Mouse (Mus musculus): ENCODE measurements around the gene Itgb8. TPM values are rescaled to one million over a fixed set of nuclear protein-coding genes. Genes with fewer than 3 reads are reported as not detected.

Itgb8 gene
- polyA plus RNA-seq, 1 experiment from 2014 or later, result 28.9 TPM

DNA sequence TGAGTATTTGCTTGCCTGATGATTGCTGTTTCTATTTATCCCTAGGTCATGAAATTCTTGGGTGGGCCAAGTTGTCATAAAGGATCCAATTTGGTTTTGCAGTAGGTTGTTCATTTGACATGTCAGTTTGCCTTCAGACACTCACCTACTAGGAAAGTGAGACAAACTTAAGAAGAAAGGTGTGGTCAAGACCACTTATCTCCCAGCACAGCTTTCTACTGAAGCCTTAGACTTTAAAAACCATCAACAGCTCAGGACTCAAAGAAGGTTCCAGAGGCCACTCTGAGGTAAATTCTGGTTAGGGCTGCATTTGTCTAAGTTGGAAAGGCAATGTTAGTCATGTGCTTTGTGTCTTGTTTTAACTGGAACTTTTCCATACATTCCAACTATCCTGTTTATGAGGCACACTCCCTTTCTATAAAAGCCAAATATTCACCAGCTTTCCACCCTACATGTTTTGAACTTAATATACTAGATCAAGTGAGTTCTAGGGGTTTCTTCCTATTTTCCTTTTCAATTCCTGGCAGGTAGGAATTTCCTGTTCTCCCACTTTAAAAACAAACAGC lies 20.8 kb downstream of the Itgb8 start:
- Histone ChIP-seq H3K27me3 (ENCODE audit: control insufficient read depth, insufficient read depth, low read length) (no peaks in the 10 kb centered on the region), H3K36me3 (ENCODE audit: control insufficient read depth, insufficient read depth, low read length) (no peaks in the 10 kb centered on the region), H3K9me3 (ENCODE audit: control insufficient read depth, low read length) (no peaks in the 10 kb centered on the region), H3K4me1 (ENCODE audit: control insufficient read depth, insufficient read depth, low read length) (no peaks in the 10 kb centered on the region), H3K27ac (ENCODE audit: low read depth, low read length) (no peak overlapping the region), H3K4me2 (ENCODE audit: low read depth) (no peak overlapping the region), H3K9ac (ENCODE audit: low read length) (no peak overlapping the region), H3K4me3 (ENCODE audit: low read depth, low read length) (no peak overlapping the region)
- ATAC-seq (ENCODE audit: insufficient read depth, low FRiP score, low TSS enrichment) (no peak), DNase-seq (ENCODE audit: low spot score) (no peak)

GRCm38 (mm10) chr12:119215225-119215624 lies 23.4 kb downstream of the Itgb8 start:
- no peak overlapping the region for H3K27ac ChIP-seq (ENCODE audit: low read depth, low read length)
- no peaks in the 10 kb centered on the region for H3K9me3 ChIP-seq (ENCODE audit: control insufficient read depth, low read length)
- no peak overlapping the region for H3K4me3 ChIP-seq (ENCODE audit: low read depth, low read length)
- no peaks in the 10 kb centered on the region for H3K27me3 ChIP-seq (ENCODE audit: control insufficient read depth, insufficient read depth, low read length)
- 94% methylated on average over 3 of the region's 3 CpGs for WGBS
- H3K4me2 ChIP-seq (ENCODE audit: low read depth), result no peak overlapping the region
- DNase-seq (ENCODE audit: low spot score) (no peak), ATAC-seq (ENCODE audit: insufficient read depth, low FRiP score, low TSS enrichment) (no peak)
- no peak overlapping the region for H3K9ac ChIP-seq (ENCODE audit: low read length)
- H3K4me1 ChIP-seq (ENCODE audit: control insufficient read depth, insufficient read depth, low read length), result no peaks in the 10 kb centered on the region
- no peaks in the 10 kb centered on the region for H3K36me3 ChIP-seq (ENCODE audit: control insufficient read depth, insufficient read depth, low read length)

GRCm38 (mm10) chr12:119211533-119211932 lies 27.1 kb downstream of the Itgb8 start:
- H3K36me3 ChIP-seq (ENCODE audit: control insufficient read depth, insufficient read depth, low read length), result no peaks in the 10 kb centered on the region
- H3K9me3 ChIP-seq (ENCODE audit: control insufficient read depth, low read length), result no peaks in the 10 kb centered on the region
- no peak overlapping the region for H3K9ac ChIP-seq (ENCODE audit: low read length)
- H3K27ac ChIP-seq (ENCODE audit: low read depth, low read length), result no peak overlapping the region
- no peak overlapping the region for H3K4me2 ChIP-seq (ENCODE audit: low read depth)
- H3K4me3 ChIP-seq (ENCODE audit: low read depth, low read length), result no peak overlapping the region
- ATAC-seq (ENCODE audit: insufficient read depth, low FRiP score, low TSS enrichment), result no peak
- 73% methylated on average over 2 of the region's 2 CpGs for WGBS
- H3K27me3 ChIP-seq (ENCODE audit: control insufficient read depth, insufficient read depth, low read length), result no peaks in the 10 kb centered on the region
- no peak for DNase-seq (ENCODE audit: low spot score)
- no peaks in the 10 kb centered on the region for H3K4me1 ChIP-seq (ENCODE audit: control insufficient read depth, insufficient read depth, low read length)

DNA sequence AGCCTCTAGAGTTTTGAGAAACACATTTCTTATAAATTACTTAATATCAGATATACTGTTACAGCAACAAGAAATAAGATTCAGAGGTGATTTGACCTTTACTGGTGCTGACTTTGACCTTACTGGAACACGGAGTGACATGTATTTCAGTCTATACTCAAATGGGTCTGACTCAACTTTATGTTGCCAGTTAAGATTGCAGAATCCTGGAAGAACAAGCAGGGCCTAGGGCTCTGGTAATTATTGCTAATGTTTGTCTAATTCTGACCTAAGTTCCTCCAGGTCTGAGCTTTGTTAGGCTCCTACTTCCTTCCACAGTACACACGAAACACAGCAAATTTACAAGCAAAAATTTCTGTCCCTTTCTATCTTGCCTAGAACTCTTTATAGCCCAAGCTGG lies 28.0 kb downstream of the Itgb8 start:
- Histone ChIP-seq H3K4me2 (ENCODE audit: low read depth) (no peak overlapping the region), H3K27me3 (ENCODE audit: control insufficient read depth, insufficient read depth, low read length) (no peaks in the 10 kb centered on the region), H3K36me3 (ENCODE audit: control insufficient read depth, insufficient read depth, low read length) (no peaks in the 10 kb centered on the region), H3K4me3 (ENCODE audit: low read depth, low read length) (no peak overlapping the region), H3K27ac (ENCODE audit: low read depth, low read length) (no peak overlapping the region), H3K4me1 (ENCODE audit: control insufficient read depth, insufficient read depth, low read length) (no peaks in the 10 kb centered on the region), H3K9me3 (ENCODE audit: control insufficient read depth, low read length) (no peaks in the 10 kb centered on the region), H3K9ac (ENCODE audit: low read length) (no peak overlapping the region)
- DNase-seq (ENCODE audit: low spot score) (no peak), ATAC-seq (ENCODE audit: insufficient read depth, low FRiP score, low TSS enrichment) (no peak)
- 86% methylated on average over 2 of the region's 2 CpGs for WGBS

- DNase-seq (ENCODE audit: low spot score), result no peak
- WGBS, result 97% methylated on average over 1 of the region's 1 CpGs
These were observed 28.6 kb downstream of the Itgb8 start for GRCm38 (mm10) chr12:119210073-119210425.

GRCm38 (mm10) chr12:119209384-119210072 lies 29.1 kb downstream of the Itgb8 start:
- Histone ChIP-seq H3K9ac (ENCODE audit: low read length) (no peak overlapping the region), H3K4me3 (ENCODE audit: low read depth, low read length) (no peak overlapping the region), H3K9me3 (ENCODE audit: control insufficient read depth, low read length) (no peaks in the 10 kb centered on the region), H3K27me3 (ENCODE audit: control insufficient read depth, insufficient read depth, low read length) (no peaks in the 10 kb centered on the region), H3K27ac (ENCODE audit: low read depth, low read length) (no peak overlapping the region), H3K36me3 (ENCODE audit: control insufficient read depth, insufficient read depth, low read length) (no peaks in the 10 kb centered on the region), H3K4me2 (ENCODE audit: low read depth) (no peak overlapping the region), H3K4me1 (ENCODE audit: control insufficient read depth, insufficient read depth, low read length) (no peaks in the 10 kb centered on the region)
- ATAC-seq (ENCODE audit: insufficient read depth, low FRiP score, low TSS enrichment) (no peak), DNase-seq (ENCODE audit: low spot score) (no peak)
- WGBS, result 97% methylated on average over 2 of the region's 2 CpGs

More at GRCm38 (mm10) chr12:119210073-119210425, 28.6 kb downstream of the Itgb8 start:
- Histone ChIP-seq H3K27me3 (ENCODE audit: control insufficient read depth, insufficient read depth, low read length) (no peaks in the 10 kb centered on the region), H3K9me3 (ENCODE audit: control insufficient read depth, low read length) (no peaks in the 10 kb centered on the region), H3K36me3 (ENCODE audit: control insufficient read depth, insufficient read depth, low read length) (no peaks in the 10 kb centered on the region), H3K27ac (ENCODE audit: low read depth, low read length) (no peak overlapping the region), H3K4me2 (ENCODE audit: low read depth) (no peak overlapping the region), H3K4me3 (ENCODE audit: low read depth, low read length) (no peak overlapping the region), H3K9ac (ENCODE audit: low read length) (no peak overlapping the region), H3K4me1 (ENCODE audit: control insufficient read depth, insufficient read depth, low read length) (no peaks in the 10 kb centered on the region)
- ATAC-seq (ENCODE audit: insufficient read depth, low FRiP score, low TSS enrichment), result no peak

DNA sequence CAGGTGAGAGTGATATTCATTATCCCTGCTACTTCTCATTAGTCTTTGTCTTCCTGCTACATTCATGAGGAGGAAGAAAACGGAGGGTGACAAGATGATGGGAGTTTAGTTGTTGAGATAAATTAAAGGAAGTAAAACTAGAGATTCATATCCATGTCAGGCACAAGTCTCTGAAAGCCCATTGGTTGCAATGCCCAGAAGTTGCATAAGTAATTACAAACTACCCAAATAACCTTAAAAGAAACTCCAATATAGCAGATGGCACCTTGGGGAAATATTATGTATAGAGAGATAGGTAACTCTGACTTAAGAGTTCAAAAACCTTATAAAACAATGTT lies 31.2 kb downstream of the Itgb8 start:
- Histone ChIP-seq H3K4me1 (ENCODE audit: control insufficient read depth, insufficient read depth, low read length) (no peaks in the 10 kb centered on the region), H3K27ac (ENCODE audit: low read depth, low read length) (no peak overlapping the region), H3K36me3 (ENCODE audit: control insufficient read depth, insufficient read depth, low read length) (no peaks in the 10 kb centered on the region), H3K4me2 (ENCODE audit: low read depth) (no peak overlapping the region), H3K9me3 (ENCODE audit: control insufficient read depth, low read length) (no peaks in the 10 kb centered on the region), H3K27me3 (ENCODE audit: control insufficient read depth, insufficient read depth, low read length) (no peaks in the 10 kb centered on the region), H3K4me3 (ENCODE audit: low read depth, low read length) (no peak overlapping the region), H3K9ac (ENCODE audit: low read length) (no peak overlapping the region)
- DNase-seq (ENCODE audit: low spot score), result no peak
- 81% methylated on average over 1 of the region's 1 CpGs for WGBS
- ATAC-seq (ENCODE audit: insufficient read depth, low FRiP score, low TSS enrichment), result no peak

DNA sequence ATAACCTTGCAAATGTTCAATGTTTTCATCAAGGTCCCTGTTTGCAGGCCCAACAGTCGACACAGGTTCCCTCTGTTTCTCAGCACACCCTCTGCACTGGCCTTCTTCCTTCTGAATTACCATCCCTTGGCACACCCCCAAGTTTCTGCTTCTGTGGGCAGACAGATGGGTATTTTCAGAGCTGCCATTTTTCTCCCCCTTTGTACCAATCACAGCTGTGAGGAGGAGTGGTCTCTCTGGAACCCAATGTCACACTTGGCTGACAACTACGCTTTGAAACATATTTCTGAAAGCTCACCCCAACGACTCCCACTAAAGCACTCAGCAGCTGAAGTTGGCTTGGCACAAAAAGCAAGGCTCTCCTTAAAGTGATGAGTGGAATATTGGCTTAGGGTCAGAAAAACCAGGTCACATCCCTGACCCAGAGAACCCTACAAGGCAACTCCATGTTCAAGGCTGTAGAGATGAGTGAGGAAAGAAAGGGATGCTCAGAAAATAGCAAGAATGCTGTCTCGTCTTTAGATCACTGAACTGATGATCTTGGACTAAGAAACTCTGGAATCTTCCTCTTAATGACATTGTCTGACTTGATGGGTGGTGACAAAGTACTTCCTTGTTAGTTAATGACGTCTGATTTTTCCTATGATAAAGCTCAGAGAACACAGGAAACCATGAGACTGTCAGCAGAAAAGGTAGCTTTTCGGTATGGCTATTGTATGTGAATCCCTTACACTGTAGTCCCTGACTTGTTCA lies 31.7 kb downstream of the Itgb8 start:
- Histone ChIP-seq H3K27ac (ENCODE audit: low read depth, low read length) (no peak overlapping the region), H3K4me3 (ENCODE audit: low read depth, low read length) (no peak overlapping the region), H3K4me2 (ENCODE audit: low read depth) (no peak overlapping the region), H3K4me1 (ENCODE audit: control insufficient read depth, insufficient read depth, low read length) (no peaks in the 10 kb centered on the region), H3K36me3 (ENCODE audit: control insufficient read depth, insufficient read depth, low read length) (no peaks in the 10 kb centered on the region), H3K27me3 (ENCODE audit: control insufficient read depth, insufficient read depth, low read length) (no peaks in the 10 kb centered on the region), H3K9me3 (ENCODE audit: control insufficient read depth, low read length) (no peaks in the 10 kb centered on the region), H3K9ac (ENCODE audit: low read length) (no peak overlapping the region)
- ATAC-seq (ENCODE audit: insufficient read depth, low FRiP score, low TSS enrichment) (no peak; the same call in 1 of the 2 replicates), DNase-seq (ENCODE audit: low spot score) (no peak)
- WGBS, result 80% methylated on average over 6 of the region's 6 CpGs

GRCm38 (mm10) chr12:119204411-119204810 lies 34.2 kb downstream of the Itgb8 start:
- Histone ChIP-seq H3K27ac (ENCODE audit: low read depth, low read length) (no peak overlapping the region), H3K27me3 (ENCODE audit: control insufficient read depth, insufficient read depth, low read length) (no peaks in the 10 kb centered on the region), H3K36me3 (ENCODE audit: control insufficient read depth, insufficient read depth, low read length) (no peaks in the 10 kb centered on the region), H3K4me3 (ENCODE audit: low read depth, low read length) (no peak overlapping the region), H3K4me1 (ENCODE audit: control insufficient read depth, insufficient read depth, low read length) (no peaks in the 10 kb centered on the region), H3K9me3 (ENCODE audit: control insufficient read depth, low read length) (no peaks in the 10 kb centered on the region), H3K9ac (ENCODE audit: low read length) (no peak overlapping the region), H3K4me2 (ENCODE audit: low read depth) (no peak overlapping the region)
- WGBS, result 81% methylated on average over 2 of the region's 2 CpGs
- ATAC-seq (ENCODE audit: insufficient read depth, low FRiP score, low TSS enrichment), result no peak
- no peak for DNase-seq (ENCODE audit: low spot score)

Measured in neural tube, embryonic 11.5 days (tissue).